Mouse (Mus musculus) kidney, postnatal 0 days (tissue): Measurements from ENCODE around the gene Gm11563. TPM values are rescaled to one million over a fixed set of nuclear protein-coding genes. Genes with fewer than 3 reads are reported as not detected.
"Not testable (repeated sequence)": the region's sequence is repeated elsewhere in the genome, so short reads cannot be mapped to it uniquely, and the experiment has no call there.

Source experiments
- ATAC-seq: fragments of 200-750 bp; cut with Nextera tagmentation; replicated peaks from 2 replicates; pipeline ENCODE4 v1.8.0; 2017; ENCODE audit warnings: low read depth, moderate number of reproducible peaks, moderate TSS enrichment, moderate library complexity; ENCODE audit not compliant: low FRiP score
- DNase-seq: peaks from one replicate; pipeline ENCODE4 v3.0.0-alpha.2; 2016; ENCODE audit warnings: low spot score
- H3K27ac ChIP-seq: fragments of 300-500 bp; sonication (generic); 2 replicates; pipeline ENCODE4 v1.5.1; 2014; ENCODE audit warnings: mild to moderate bottlenecking
- H3K27me3 ChIP-seq: fragments of 300-500 bp; sonication (generic); 2 replicates; pipeline ENCODE4 v1.6.1; 2014; ENCODE audit warnings: low read length, mixed read lengths; ENCODE audit not compliant: insufficient read depth
- H3K36me3 ChIP-seq: fragments of 300-500 bp; sonication (generic); 2 replicates; pipeline ENCODE4 v1.6.1; 2014; ENCODE audit warnings: low read length, mixed read lengths; ENCODE audit not compliant: insufficient read depth
- H3K4me1 ChIP-seq: fragments of 300-500 bp; sonication (generic); replicated peaks from 2 replicates; pipeline ENCODE4 v1.6.1; 2014; ENCODE audit warnings: antibody characterized with exemption, low read length, mixed read lengths; ENCODE audit not compliant: insufficient read depth
- H3K4me2 ChIP-seq: fragments of 300-500 bp; sonication (generic); 2 replicates; pipeline ENCODE4 v1.6.1; 2014; ENCODE audit warnings: mild to moderate bottlenecking, low read length, moderate library complexity, mixed read lengths
- H3K4me3 ChIP-seq: fragments of 300-500 bp; sonication (generic); replicated peaks from 2 replicates; pipeline ENCODE4 v1.5.1; 2014; ENCODE audit warnings: low read depth, low read length
- H3K9ac ChIP-seq: fragments of 300-500 bp; sonication (generic); 2 replicates; pipeline ENCODE4 v1.6.1; 2014; ENCODE audit warnings: low read depth, low read length
- H3K9me3 ChIP-seq: fragments of 300-500 bp; sonication (generic); replicated peaks from 2 replicates; pipeline ENCODE4 v1.6.1; 2016; ENCODE audit warnings: low read length, inconsistent platforms, mixed read lengths
- CTCF ChIP-seq: IDR thresholded peaks from 2 replicates; pipeline ENCODE4 v1.5.1; 2016; ENCODE audit warnings: antibody characterized with exemption, low read depth, mild to moderate bottlenecking, moderate library complexity
- WGBS: fragments of 180-500 bp; shearing (Covaris S2); extraction: QIAGEN DNeasy Blood & Tissue Kit; methylation state at CpG from one replicate; pipeline ENCODE4 v1.1.7; 2014; 5-methylcytosine and 5-hydroxymethylcytosine counted together
- polyA plus RNA-seq: library from polyadenylated mRNA; unstranded; fragments of >200 nt; fragmentation: Nextera tagmentation; extraction: Ambion mirVana; gene quantifications from 2 replicates; pipeline ENCODE4 v1.2.1, GENCODE M21; 2015

Gene Gm11563
- polyA plus RNA-seq, 1 experiment from 2014 or later, result not detected

DNA sequence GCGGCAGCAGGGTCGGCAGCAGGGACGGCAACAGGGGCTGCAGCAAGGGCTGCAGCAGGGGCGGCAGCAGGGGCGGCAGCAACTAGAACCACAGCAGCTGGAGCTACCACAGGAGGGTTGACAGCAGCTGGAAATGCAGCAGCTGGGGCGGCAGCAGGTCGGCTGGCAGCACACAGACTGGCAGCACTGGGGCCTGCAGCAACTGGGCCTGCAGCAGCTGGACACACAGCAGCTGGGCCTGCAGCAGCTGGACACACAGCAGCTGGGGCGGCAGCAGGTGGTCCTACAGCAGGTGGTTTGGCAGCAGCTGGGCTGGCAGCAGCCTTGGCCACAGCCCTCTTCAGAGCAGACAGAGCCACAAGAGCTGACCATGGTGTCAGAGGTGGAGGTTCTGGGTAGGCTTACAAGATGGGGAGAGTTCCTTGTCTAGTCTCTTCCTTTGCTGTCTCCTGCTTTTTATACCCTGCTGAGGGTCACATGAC lies 24.1 kb downstream of the Gm11563 start, which contains the start of gene Krtap4-2:
TSS of gene Krtap4-2 (minus strand) at position 432 of the 482 bp plus-strand sequence.
- WGBS, result 25% methylated on average over 8 of the region's 8 CpGs
- DNase-seq (no peak), ATAC-seq (no peak)
- no peak within 1 kb of the TSS for H3K27ac ChIP-seq
- H3K36me3 ChIP-seq, result no peaks in the 10 kb centered on the region
- H3K27me3 ChIP-seq, result no peaks in the 10 kb centered on the region
- no peak within 1 kb of the TSS for H3K9ac ChIP-seq
- H3K4me1 ChIP-seq, result no peaks in the 10 kb centered on the region
- H3K4me2 ChIP-seq, result no peak within 1 kb of the TSS
- H3K9me3 ChIP-seq, result no peaks in the 10 kb centered on the region
- H3K4me3 ChIP-seq, result no peak within 1 kb of the TSS
- no peak for TF ChIP-seq CTCF

DNA sequence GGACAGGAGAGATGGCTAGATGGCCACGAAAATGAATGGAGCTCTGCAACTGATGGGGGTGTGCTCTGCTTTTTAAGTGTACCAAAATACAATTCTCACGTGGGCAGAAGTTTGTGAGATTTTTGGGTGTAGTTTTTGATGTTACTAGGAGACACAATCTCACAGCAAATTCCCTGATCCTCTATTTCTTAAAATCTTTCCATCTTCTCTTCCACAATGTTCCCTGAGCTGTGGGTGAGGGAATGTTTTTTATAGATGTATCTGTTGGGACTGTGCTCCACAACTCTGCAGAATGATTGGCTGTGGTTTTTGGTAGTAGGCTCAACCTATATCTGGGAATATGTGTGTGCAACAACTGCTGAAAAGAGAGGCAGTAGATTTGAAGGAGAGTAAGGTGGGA lies 25.5 kb downstream of the Gm11563 start:
- DNase-seq, result no peak
- Histone ChIP-seq H3K4me3 (no peak overlapping the region), H3K9me3 (no peaks in the 10 kb centered on the region), H3K27me3 (no peaks in the 10 kb centered on the region), H3K27ac (no peak overlapping the region), H3K36me3 (no peaks in the 10 kb centered on the region), H3K4me2 (no peak overlapping the region), H3K9ac (no peak overlapping the region), H3K4me1 (no peaks in the 10 kb centered on the region)
- no peak for TF ChIP-seq CTCF
- WGBS, result 68% methylated on average over 2 of the region's 2 CpGs
- ATAC-seq, result no peak

DNA sequence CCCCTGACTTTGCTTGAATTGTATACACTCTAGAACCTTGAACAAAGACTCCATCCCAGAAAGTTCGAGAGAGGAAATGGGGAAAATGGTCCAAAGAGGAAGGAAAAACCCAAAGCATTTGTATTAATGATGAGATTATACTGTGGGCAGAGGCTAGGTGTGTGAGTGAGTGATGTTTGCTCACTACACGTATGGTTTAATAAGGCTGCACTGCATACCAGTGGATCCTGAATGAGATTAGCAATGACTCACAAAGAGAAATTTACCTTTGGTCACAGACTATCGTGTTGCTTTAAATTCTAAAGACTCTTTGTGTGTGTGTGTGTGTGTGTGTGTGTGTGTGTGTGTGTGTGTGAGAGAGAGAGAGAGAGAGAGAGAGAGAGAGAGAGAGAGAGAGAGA lies 27.9 kb downstream of the Gm11563 start:
- Histone ChIP-seq H3K27me3 (no peaks in the 10 kb centered on the region), H3K27ac (no peak overlapping the region), H3K4me2 (no peak overlapping the region), H3K36me3 (no peaks in the 10 kb centered on the region), H3K4me1 (no peaks in the 10 kb centered on the region), H3K4me3 (no peak overlapping the region), H3K9me3 (no peaks in the 10 kb centered on the region), H3K9ac (no peak overlapping the region)
- WGBS, result 75% methylated on average over 3 of the region's 3 CpGs
- ATAC-seq (no peak), DNase-seq (no peak)
- TF ChIP-seq CTCF, result no peak

DNA sequence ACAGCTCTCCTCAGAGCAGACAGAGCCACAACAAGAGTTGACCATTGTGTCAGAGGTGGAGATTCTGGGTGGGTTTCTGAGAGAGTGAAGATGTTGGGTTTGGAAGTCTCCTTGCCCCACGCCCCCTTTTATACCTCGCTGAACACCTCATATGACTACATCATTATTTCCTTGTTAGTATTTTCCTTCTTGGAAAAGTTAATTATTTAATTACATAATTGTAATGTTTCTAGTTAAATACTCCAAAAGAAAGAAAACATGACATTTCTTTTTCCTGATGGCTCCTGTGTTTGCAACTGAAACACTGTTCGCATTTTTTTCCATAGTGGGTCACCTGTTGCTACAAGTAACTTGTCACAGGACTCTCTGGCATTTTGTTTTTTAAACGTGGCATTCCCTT lies 30.6 kb downstream of the Gm11563 start, which contains the start of gene Krtap4-1:
TSS of gene Krtap4-1 (minus strand) at position 101 of the 400 bp plus-strand sequence.
- Histone ChIP-seq H3K4me1 (no peaks in the 10 kb centered on the region), H3K4me3 (no peak within 1 kb of the TSS), H3K4me2 (no peak within 1 kb of the TSS), H3K9ac (no peak within 1 kb of the TSS), H3K36me3 (no peaks in the 10 kb centered on the region), H3K27me3 (no peaks in the 10 kb centered on the region), H3K27ac (no peak within 1 kb of the TSS), H3K9me3 (no peaks in the 10 kb centered on the region)
- WGBS, result 75% methylated on average over 4 of the region's 4 CpGs
- ATAC-seq, result no peak
- no peak for TF ChIP-seq CTCF
- no peak for DNase-seq

DNA sequence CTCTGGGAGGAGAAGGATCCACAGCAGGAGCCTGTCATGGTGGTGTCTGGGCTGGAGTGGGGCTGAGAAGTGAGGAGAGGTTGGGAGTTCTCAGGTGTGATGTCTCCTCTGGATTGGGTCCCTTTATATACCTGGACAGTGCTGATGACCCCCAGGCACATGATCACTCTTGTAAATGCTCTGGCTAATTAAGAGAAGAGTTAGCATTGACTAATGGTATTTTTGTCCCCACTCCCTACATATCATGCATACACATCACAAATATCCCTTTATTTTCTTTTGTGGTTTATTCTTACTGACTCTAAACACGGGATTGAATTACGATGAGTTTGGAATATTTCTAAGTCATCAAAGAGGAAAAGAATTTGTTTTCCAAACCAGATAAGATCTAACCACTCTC lies 38.4 kb downstream of the Gm11563 start, which contains the start of gene Gm11562:
TSS of gene Gm11562 (minus strand) at position 101 of the 400 bp plus-strand sequence.
- H3K27ac ChIP-seq, result no peak within 1 kb of the TSS
- TF ChIP-seq CTCF, result no peak
- DNase-seq (no peak), ATAC-seq (no peak)
- no peaks in the 10 kb centered on the region for H3K27me3 ChIP-seq
- H3K9ac ChIP-seq, result no peak within 1 kb of the TSS
- H3K9me3 ChIP-seq, result no peaks in the 10 kb centered on the region
- 61% methylated on average over 2 of the region's 2 CpGs for WGBS
- no peaks in the 10 kb centered on the region for H3K36me3 ChIP-seq
- H3K4me3 ChIP-seq, result no peak within 1 kb of the TSS
- no peak within 1 kb of the TSS for H3K4me2 ChIP-seq
- H3K4me1 ChIP-seq, result no peaks in the 10 kb centered on the region

DNA sequence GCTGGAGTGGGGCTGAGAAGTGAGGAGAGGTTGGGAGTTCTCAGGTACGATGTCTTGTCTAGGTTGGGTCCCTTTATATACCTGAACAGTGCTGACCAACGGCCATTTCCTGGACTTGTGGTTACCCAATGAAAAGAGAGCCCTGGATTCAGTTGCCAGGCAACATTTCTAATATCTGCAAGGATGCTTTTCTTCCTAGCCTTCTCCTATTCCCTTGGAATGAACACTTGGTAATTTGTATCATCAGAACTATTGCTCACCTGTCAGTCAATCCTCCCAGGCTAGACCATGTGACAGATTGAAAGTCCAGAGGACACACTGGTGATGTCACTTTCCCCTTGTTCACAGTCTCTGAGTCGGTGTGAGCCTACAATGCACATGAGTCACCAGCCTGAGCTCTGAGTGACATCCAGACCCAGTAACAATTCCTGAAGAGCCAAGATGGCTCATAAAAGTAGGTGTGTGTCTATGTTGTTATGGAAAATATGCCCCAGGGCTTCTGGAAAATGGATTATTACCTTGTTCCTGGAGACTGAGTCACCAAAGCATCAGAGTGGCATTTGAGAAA lies 43.9 kb downstream of the Gm11563 start, which contains the start of gene Krtap2-4:
TSS of gene Krtap2-4 (minus strand) at position 51 of the 568 bp plus-strand sequence.
- H3K4me3 ChIP-seq, result no peak within 1 kb of the TSS
- H3K9me3 ChIP-seq, result no peaks in the 10 kb centered on the region
- DNase-seq (no peak), ATAC-seq (no peak)
- 68% methylated on average over 3 of the region's 3 CpGs for WGBS
- H3K4me2 ChIP-seq, result no peak within 1 kb of the TSS
- H3K4me1 ChIP-seq, result no peaks in the 10 kb centered on the region
- H3K27me3 ChIP-seq, result no peaks in the 10 kb centered on the region
- no peak for TF ChIP-seq CTCF
- no peaks in the 10 kb centered on the region for H3K36me3 ChIP-seq
- no peak within 1 kb of the TSS for H3K27ac ChIP-seq
- H3K9ac ChIP-seq, result no peak within 1 kb of the TSS

DNA sequence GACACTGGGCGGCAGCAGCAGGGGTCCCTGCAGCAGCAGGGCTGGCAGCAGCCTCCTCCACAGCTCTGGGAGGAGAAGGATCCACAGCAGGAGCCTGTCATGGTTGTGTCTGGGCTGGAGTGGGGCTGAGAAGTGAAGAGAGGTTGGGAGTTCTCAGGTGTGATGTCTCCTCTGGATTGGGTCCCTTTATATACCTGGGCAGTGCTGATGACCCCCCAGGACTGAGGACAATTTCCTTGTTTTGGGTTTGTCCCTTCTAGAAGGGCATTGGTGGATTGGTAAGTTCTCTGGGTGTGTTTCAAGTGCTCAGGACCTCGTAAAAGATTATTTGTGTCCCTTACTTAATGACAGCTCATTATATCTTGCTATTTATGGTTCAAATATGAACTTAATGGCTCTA lies 48.7 kb downstream of the Gm11563 start, which contains the start of gene Gm11937:
TSS of gene Gm11937 (minus strand) at position 101 of the 400 bp plus-strand sequence.
- not testable (repeated sequence) for H3K27ac ChIP-seq, H3K27me3 ChIP-seq, H3K4me2 ChIP-seq, H3K4me3 ChIP-seq, H3K36me3 ChIP-seq, H3K9me3 ChIP-seq, DNase-seq, ATAC-seq, H3K9ac ChIP-seq, H3K4me1 ChIP-seq
- WGBS, result 55% methylated on average over 1 of the region's 2 CpGs
